Mouse (Mus musculus): ENCODE results near the gene Gm17571.

DNA sequence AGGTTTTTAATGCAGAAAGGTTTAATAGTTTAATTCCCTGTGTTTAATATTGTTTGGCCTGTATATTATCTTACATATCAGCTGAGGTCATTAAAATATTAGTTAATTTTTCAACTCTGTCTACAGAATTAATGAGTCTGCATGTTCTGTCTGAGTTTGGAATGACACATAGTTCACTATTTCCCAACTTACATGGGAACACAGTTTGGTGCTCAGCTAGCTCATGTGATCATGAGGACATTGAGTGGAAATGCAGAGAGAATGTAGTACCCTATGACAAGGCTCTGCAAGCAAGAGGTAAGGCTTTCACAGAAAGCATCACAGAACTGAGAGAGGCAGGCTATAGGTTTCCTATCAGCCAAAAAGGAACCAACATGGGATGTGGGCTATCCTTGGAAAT, 49.0 kb upstream of the Gm17571 start:
- no peak for TF ChIP-seq CTCF (IDR thresholded peaks at IDR 0.05)
- TF ChIP-seq EP300 (IDR thresholded peaks at IDR 0.05; ENCODE audit: insufficient read depth, low read depth, low read length): no peak
- TF ChIP-seq POLR2A (IDR thresholded peaks at IDR 0.05; ENCODE audit: insufficient read depth, low read depth, low read length): no peak
